Mouse (Mus musculus) cerebellum, postnatal 4 days (tissue): ENCODE data around the gene Rictor.
"Not testable (repeated sequence)": the region's sequence is repeated elsewhere in the genome, so short reads cannot be mapped to it uniquely, and the experiment has no call there.

Experiments
- DNase-seq, 2 experiments: peaks; one replicate each; pipeline ENCODE4 v3.0.0; 2022; ENCODE audit warnings: low spot score in 2 of 2, mixed read lengths in 1 of 2

Rictor gene

DNA sequence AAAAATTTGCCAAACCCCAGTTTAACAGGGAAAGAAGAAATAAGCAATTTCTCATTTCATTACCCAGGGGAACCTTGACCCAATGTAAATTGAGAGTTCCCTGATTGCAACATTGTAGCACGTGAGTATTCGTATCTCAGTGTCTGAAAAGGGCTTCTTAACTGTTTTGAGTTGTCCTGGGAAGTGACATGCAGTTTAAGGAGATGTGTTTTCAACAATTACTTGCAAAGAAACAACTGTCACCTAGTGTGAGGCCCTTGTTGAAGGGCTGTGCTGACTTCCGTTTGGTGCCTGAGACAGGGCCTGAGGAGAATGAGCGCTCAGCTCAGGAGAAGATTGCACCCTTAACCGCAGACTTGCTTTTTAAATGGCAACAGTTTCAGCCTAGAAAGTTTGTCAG is 24.9 kb downstream of the Rictor start:
- DNase-seq, result no peak

DNA sequence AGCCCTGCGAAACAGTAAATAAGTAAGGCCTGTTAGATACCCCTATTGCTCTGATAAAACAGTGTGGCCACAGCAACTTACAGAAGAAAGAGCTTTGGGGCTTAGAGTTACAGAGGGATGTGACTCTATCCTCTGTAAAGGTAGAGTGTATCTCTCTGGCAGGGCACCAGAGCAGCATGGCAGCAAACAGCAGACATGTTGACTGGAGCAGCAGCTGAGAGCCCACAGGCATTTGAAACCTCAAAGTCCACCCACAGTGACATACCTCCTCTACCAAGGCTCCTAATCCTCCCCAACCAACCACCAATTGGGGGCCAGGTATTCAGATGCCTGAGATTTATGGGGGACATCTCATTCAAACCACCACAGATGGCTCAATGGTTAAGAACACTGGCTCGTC is 31.0 kb downstream of the Rictor start:
- DNase-seq, result no peak

GRCm38 (mm10) chr15:6742337-6743025 is 34.3 kb downstream of the Rictor start:
- DNase-seq, result no peak

GRCm38 (mm10) chr15:6743723-6744122 is 35.5 kb downstream of the Rictor start:
- no peak for DNase-seq

DNA sequence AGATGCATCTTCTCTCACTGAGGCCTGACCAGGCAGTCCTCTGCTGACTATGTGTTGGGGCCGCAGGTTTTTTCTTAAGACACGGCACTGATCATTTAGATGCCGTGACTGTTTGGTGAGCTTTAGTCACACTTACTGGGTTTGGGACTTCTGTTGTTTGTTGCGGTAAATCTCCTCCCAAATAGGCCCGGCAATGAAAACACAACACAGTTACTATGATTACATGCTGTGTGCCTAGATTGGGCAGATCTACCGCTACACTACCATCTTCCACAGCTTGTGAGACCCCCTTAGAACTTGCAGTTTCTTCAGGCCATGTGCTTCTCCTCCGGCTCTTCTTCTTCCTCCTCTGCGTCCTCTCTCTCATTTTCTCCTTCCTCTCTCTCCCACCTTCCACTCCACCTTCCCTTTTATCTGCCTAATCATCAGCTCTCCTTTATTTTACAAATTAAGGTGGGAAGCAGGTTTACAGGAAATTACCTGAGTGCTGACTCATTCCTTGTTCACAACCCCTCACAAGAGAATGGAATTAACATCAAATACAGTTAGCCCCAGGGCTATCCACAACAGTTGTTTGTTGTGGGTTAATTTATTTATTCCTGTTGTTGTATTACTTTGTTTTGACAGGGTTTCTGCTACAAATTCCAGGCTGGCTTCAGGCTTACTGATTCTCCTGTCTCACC is 38.3 kb downstream of the Rictor start:
- not testable (repeated sequence) for DNase-seq

- DNase-seq, result no peak
These were observed 38.8 kb downstream of the Rictor start for GRCm38 (mm10) chr15:6747001-6747400.

GRCm38 (mm10) chr15:6754400-6754799 is 46.2 kb downstream of the Rictor start:
- no peak for DNase-seq

DNA sequence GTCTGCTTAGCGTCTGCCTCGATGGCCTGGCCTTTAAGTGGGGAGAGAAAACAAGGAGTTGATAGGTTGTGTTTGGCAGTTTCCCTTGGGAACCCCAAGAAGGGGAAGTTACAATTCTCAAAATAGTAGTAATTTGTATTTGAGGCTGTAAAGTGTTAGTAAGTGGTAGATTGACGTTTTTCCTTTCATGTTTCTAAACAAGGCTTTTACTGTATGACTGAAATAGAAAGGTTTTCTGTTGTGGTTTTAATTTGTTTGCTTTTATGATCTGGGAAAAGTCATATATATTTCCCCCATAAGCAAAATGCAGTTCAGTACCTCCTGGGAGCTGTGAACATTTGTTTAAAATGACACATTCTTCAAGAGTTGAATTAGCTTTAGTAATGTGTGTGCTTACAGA is 64.1 kb downstream of the Rictor start:
- no peak for DNase-seq

DNA sequence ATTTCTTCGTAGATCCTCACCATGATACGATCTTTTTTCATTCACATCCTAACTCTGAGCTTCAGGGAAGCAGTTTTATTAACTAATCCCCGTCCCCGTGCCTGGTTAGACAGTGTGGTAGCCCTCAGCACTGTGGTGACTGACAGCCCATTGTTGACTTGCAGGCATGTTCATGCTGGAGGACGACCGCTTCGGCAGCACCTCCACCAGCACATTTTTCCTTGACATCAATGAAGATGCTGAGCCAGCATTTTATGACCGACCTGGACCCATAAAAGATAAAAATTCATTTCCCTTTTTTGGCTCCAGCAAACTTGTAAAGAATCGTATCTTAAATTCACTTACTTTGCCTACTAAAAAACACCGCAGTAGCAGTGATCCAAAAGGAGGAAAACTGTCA is 78.0 kb downstream of the Rictor start:
- DNase-seq, result no peak

GRCm38 (mm10) chr15:6787236-6787635 is 79.1 kb downstream of the Rictor start:
- no peak for DNase-seq

DNA sequence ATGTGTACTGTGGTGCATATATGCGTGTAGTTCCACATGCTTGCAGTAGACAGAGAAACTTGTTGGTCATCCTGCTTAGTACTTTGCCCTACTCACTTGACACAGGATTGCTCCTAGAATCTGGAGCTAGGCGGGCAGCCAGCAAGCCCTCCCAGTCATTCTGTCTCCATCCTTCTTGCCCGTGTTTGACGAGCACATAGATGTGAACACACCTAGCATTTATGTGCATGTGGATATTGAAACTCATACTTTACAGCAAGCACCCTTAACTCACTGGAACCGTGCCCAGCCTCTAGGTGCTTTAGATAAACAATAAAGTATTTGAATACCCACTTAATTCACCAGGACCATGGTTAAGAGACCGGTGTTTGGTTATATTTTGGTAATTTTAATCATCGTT is 81.8 kb downstream of the Rictor start:
- no peak for DNase-seq

DNA sequence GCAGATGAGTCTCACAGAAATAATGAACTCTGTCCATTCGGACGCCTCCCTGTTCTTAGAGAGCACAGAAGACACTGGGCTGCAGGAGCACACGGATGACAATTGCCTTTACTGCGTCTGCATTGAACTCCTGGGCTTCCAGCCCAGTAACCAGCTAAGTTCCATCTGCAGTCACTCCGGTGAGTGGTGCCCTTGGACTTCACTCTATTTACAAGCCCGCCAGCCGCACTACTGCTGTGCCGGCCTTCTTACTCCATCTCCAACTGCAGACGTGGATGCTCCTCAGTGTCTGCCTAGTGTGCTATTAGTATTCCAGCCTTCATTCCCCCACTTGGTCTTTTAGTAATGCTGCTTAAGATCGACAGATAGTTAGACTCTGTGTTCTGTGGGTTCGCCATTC is 83.5 kb downstream of the Rictor start:
- no peak for DNase-seq

DNA sequence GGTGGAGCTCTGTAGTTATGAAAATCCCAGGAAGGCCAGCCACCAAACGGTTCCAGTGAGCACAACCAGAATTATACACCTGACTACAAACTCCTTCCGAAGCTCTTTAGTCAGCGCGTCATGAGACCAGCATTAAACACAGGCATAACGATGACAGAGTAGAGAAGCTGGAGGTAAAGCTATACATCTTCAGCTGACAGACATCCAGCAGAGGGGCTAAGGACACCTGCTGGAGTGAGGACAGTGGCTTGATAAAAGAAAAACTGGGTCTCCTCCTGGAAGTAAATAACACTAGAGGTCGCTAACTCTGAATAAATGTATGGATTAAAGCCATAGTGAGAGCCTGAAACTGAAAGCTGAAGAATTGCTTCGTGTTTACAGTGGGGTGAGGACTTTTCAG is 84.7 kb downstream of the Rictor start:
- DNase-seq, result no peak

GRCm38 (mm10) chr15:6801212-6801611 is 93.0 kb downstream of the Rictor start:
- DNase-seq, result not testable (repeated sequence)

- DNase-seq, result no peak
These were observed 107.6 kb downstream of the Rictor start for GRCm38 (mm10) chr15:6815807-6816206.

DNA sequence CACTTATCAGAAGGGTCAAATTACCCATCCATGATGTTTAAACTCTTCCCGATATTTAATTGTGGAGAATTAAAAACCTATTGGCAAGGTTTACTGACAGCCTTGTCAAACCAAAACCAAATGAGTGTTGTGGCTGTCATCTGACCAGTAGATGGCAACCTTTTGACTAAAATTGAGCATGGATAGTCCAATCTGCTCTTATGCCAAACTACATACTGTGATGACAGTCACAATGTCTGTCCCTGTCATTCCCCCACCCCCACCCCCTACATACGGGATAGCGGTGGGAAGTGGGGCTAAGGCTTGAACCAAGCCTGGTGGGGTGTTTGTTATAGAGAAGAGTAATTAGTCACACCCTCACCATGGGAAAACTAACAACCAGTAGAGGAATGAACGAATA is 132.0 kb downstream of the Rictor start:
- DNase-seq, result peak in 1 of 2 experiments; percentile 4

GRCm38 (mm10) chr15:6849851-6850250 is 141.7 kb downstream of the Rictor start:
- no peak for DNase-seq
